Mouse (Mus musculus): Measurements from ENCODE around the gene Foxk1. TPM values are rescaled to one million over a fixed set of nuclear protein-coding genes. Genes with fewer than 3 reads are reported as not detected.
A peak's percentile ranks its signal among the peaks of the same experiment; 100 is the strongest.

Foxk1 gene
- total RNA-seq (2012; rRNA removed), result 8.2 and 9.1 TPM in 2 replicates
- 10 to 100 TPM in 1 of 2 experiments, not detected in 1; 20.2 TPM for polyA plus RNA-seq (2012; ENCODE audit: insufficient read depth in 1 of 2, insufficient read length in 2 of 2, low read depth in 1 of 2, low replicate concordance in 2 of 2, missing spikeins in 1 of 2)

DNA sequence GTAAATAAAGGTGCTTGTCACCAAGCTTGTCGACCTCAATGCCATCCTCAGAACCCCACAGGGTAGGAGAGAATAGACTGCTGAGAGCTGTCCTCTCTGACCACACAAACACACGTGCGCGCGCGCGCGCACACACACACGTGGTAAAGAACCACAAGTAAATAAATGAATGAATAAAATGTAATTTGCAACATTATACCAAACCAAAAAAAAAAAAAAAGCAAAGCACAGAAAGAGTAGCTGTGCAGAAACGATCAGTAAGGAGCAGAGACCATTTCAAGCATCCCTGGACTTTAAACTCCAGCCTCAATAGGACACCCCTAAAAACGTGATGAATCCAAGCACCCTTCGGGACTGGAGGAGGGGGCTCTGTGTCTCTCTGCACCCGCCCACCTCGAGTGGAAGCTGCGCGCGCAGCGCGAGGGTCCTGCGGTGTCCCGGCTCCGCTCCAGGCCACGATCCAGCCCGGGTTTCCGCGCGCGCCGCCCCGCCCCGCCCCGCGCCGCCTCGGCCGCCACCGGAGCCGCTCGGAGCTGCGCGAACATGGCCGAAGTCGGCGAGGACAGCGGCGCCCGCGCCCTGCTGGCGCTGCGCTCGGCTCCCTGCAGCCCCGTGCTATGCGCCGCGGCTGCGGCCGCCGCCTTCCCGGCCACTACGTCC lies at the start of gene Foxk1:
Gene Foxk1, plus strand, starts transcription at position 517 of the 660 bp plus-strand sequence.
- H3K4me1 ChIP-seq (ENCODE audit: control insufficient read depth in 1 of 2, insufficient read depth in 2 of 2, low read length in 2 of 2), result peaks cover 0 to 20% of the 10 kb centered on the region in 2 experiments; a peak in 3 of 4 replicates
- peak; percentile 87 for DNase-seq (ENCODE audit: low read depth, low spot score)
- peak; percentile 85; the same call in 1 of the 2 replicates for TF ChIP-seq CHD1 (IDR thresholded peaks at IDR 0.05; ENCODE audit: low read depth, low read length)
- TF ChIP-seq POLR2AphosphoS5 (IDR thresholded peaks at IDR 0.05; ENCODE audit: borderline replicate concordance, low read depth, low read length), result no peak
- TF ChIP-seq GATA1 (IDR thresholded peaks at IDR 0.05; ENCODE audit: low read depth, low read length), result no peak
- no peak for TF ChIP-seq CHD2 (IDR thresholded peaks at IDR 0.05; ENCODE audit: low read length)
- no peak for TF ChIP-seq ETS1 (IDR thresholded peaks at IDR 0.05; ENCODE audit: low read depth, low read length)
- 0 out of 2 replicates have a peak, but pooled peaks have one; percentile 31 for TF ChIP-seq POLR2AphosphoS2 (IDR thresholded peaks at IDR 0.05; ENCODE audit: low read length)
- no peak for TF ChIP-seq CTCF (IDR thresholded peaks at IDR 0.05 in 2 of 3, conservative IDR thresholded peaks at IDR 0.05 in 1 of 3; ENCODE audit: control insufficient read depth in 1 of 3, insufficient read depth in 1 of 3, low read depth in 2 of 3, low read length in 3 of 3, poor library complexity in 1 of 3, severe bottlenecking in 1 of 3)
- no peak for TF ChIP-seq RAD21 (IDR thresholded peaks at IDR 0.05; ENCODE audit: low read depth, low read length)
- no peak for TF ChIP-seq SMC3 (IDR thresholded peaks at IDR 0.05; ENCODE audit: low read depth, low read length)
- TF ChIP-seq MYB (IDR thresholded peaks at IDR 0.05; ENCODE audit: low read depth, low read length), result no peak
- TF ChIP-seq NRF1 (IDR thresholded peaks at IDR 0.05; ENCODE audit: insufficient read depth, low read depth, low read length, poor library complexity, severe bottlenecking), result peak; percentile 77
- no peak for TF ChIP-seq ZKSCAN1 (IDR thresholded peaks at IDR 0.05; ENCODE audit: low read depth, low read length)
- no peak for TF ChIP-seq ELF1 (IDR thresholded peaks at IDR 0.05; ENCODE audit: low read depth, low read length)
- TF ChIP-seq ZNF384 (IDR thresholded peaks at IDR 0.05; ENCODE audit: low read depth, low read length), result peak; percentile 76
- peak; percentile 77 for TF ChIP-seq NELFE (IDR thresholded peaks at IDR 0.05; ENCODE audit: low read depth, low read length)
- TF ChIP-seq SIN3A (IDR thresholded peaks at IDR 0.05; ENCODE audit: low read length), result peak; percentile 87
- peak; percentile 30; the same call in 1 of the 2 replicates for TF ChIP-seq BHLHE40 (IDR thresholded peaks at IDR 0.05; ENCODE audit: borderline replicate concordance, low read depth, low read length)
- no peak for TF ChIP-seq RCOR1 (IDR thresholded peaks at IDR 0.05; ENCODE audit: low read depth, low read length)
- no peak for TF ChIP-seq EP300 (IDR thresholded peaks at IDR 0.05; ENCODE audit: low read depth in 1 of 2, low read length in 2 of 2)
- peak; percentile 96 for TF ChIP-seq MYC (IDR thresholded peaks at IDR 0.05; ENCODE audit: low read depth, low read length)
- peak; percentile 96 for TF ChIP-seq MXI1 (IDR thresholded peaks at IDR 0.05; ENCODE audit: low read depth, low read length)
- TF ChIP-seq KAT2A (conservative IDR thresholded peaks at IDR 0.05; ENCODE audit: low read depth, low read length), result no peak; the same call in 1 of the 2 replicates
- no peak for TF ChIP-seq GABPA (IDR thresholded peaks at IDR 0.05; ENCODE audit: low read depth, low read length)
- TF ChIP-seq JUND (IDR thresholded peaks at IDR 0.05; ENCODE audit: low read depth, low read length), result no peak
- TF ChIP-seq TBP (IDR thresholded peaks at IDR 0.05; ENCODE audit: low read depth, low read length), result peak; percentile 42; the same call in 1 of the 2 replicates
- no peak for TF ChIP-seq E2F4 (IDR thresholded peaks at IDR 0.05; ENCODE audit: borderline replicate concordance, low read depth, low read length)
- no peak for TF ChIP-seq ZC3H11A (IDR thresholded peaks at IDR 0.05; ENCODE audit: low read depth, low read length)
- no peak for TF ChIP-seq ZMIZ1 (IDR thresholded peaks at IDR 0.05; ENCODE audit: low read depth, low read length)
- TF ChIP-seq MAZ (IDR thresholded peaks at IDR 0.05; ENCODE audit: low read depth, low read length), result peak; percentile 75; the same call in 1 of the 2 replicates
- TF ChIP-seq TCF12 (IDR thresholded peaks at IDR 0.05; ENCODE audit: low read depth, low read length), result peak; percentile 36; the same call in 1 of the 2 replicates
- no peak for TF ChIP-seq MAFK (IDR thresholded peaks at IDR 0.05; ENCODE audit: borderline replicate concordance, low read depth, low read length)
- TF ChIP-seq HCFC1 (IDR thresholded peaks at IDR 0.05; ENCODE audit: low read depth, low read length), result peak; percentile 76
- TF ChIP-seq POLR2A (IDR thresholded peaks at IDR 0.05; ENCODE audit: control insufficient read depth in 1 of 2, insufficient read depth in 1 of 2, low read depth in 1 of 2, low read length in 2 of 2, poor library complexity in 1 of 2), result peak; percentile 69 to 73; a peak in 3 of 4 replicates
- no peak for TF ChIP-seq TAL1 (IDR thresholded peaks at IDR 0.05; ENCODE audit: low read length)
- TF ChIP-seq UBTF (IDR thresholded peaks at IDR 0.05; ENCODE audit: borderline replicate concordance, insufficient read depth, low read depth, low read length), result no peak
- TF ChIP-seq USF1 (IDR thresholded peaks at IDR 0.05; ENCODE audit: low read depth, low read length), result peak; percentile 37; the same call in 1 of the 2 replicates
- TF ChIP-seq MAX (IDR thresholded peaks at IDR 0.05; ENCODE audit: low read length), result peak; percentile 84

More for the DNA sequence above, at the start of gene Foxk1:
- Histone ChIP-seq H3K4me3 (ENCODE audit: control insufficient read depth in 1 of 2, insufficient read depth in 1 of 2, low read depth in 2 of 2, low read length in 2 of 2) (peak within 1 kb of the TSS; percentile 78 to 88), H3K79me2 (ENCODE audit: control insufficient read depth, insufficient read depth, low read length, poor library complexity) (peaks cover 31% of the 10 kb centered on the region), H3K9ac (ENCODE audit: control insufficient read depth, low read depth, low read length, poor library complexity, severe bottlenecking) (peak within 1 kb of the TSS; percentile 97), H3K27me3 (ENCODE audit: control insufficient read depth in 1 of 2, insufficient read depth in 2 of 2, low read length in 2 of 2) (no peaks in the 10 kb centered on the region), H3K36me3 (ENCODE audit: control insufficient read depth in 1 of 2, insufficient read depth in 2 of 2, low read length in 2 of 2) (peaks cover 0 to 7% of the 10 kb centered on the region in 2 experiments; a peak in 1 of 4 replicates), H3K27ac (ENCODE audit: control insufficient read depth, low read depth, low read length) (peak within 1 kb of the TSS; percentile 29), H3K9me3 (replicated peaks; ENCODE audit: insufficient read depth, low read length) (no peaks in the 10 kb centered on the region)

All from MEL (cell line).